Mouse (Mus musculus): ENCODE results near the gene 1700020A23Rik. TPM values are rescaled to one million over a fixed set of nuclear protein-coding genes. Genes with fewer than 3 reads are reported as not detected.
A peak's percentile ranks its signal among the peaks of the same experiment; 100 is the strongest.
"Not testable (repeated sequence)": the region's sequence is repeated elsewhere in the genome, so short reads cannot be mapped to it uniquely, and the experiment has no call there.

The 1700020A23Rik gene
- polyA plus RNA-seq (2015; fragmentation: Nextera tagmentation; extraction: Ambion mirVana), result 0.42 and 0.45 TPM in 2 replicates

DNA sequence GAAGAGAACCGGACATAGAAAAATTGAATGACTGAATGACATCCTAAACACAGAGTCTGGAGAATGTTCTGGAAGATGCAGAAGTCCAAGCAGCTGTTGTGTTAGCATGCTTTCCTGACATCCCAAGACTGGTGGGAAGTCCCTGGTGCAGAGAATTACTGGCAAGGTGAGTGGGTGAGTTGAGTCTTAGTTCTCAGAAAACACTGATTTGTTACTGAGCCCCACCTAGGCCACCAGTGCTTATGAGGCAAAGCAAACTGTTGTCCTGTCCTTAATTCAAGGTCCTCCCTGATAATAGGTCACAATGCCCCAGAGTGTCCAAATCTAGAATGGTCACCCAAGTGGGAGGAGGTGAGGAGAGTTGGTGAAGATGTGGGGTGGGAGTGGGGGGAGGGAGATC is at the start of gene 1700020A23Rik, which contains the start of gene Gm28372:
Gene 1700020A23Rik (plus strand): TSS at position 321 of the 400 bp plus-strand sequence.
Gene Gm28372 (plus strand): TSS at position 301 of the 400 bp plus-strand sequence.
- no peak for ATAC-seq (replicated peaks)
- Histone ChIP-seq H3K4me3 (no peak within 1 kb of the TSS), H3K27ac (replicated peaks) (no peak within 1 kb of the TSS), H3K36me3 (no peaks in the 10 kb centered on the region), H3K9ac (replicated peaks) (no peak within 1 kb of the TSS), H3K9me3 (no peaks in the 10 kb centered on the region), H3K4me1 (no peaks in the 10 kb centered on the region; the same call in 1 of the 2 replicates), H3K27me3 (no peaks in the 10 kb centered on the region), H3K4me2 (replicated peaks) (no peak within 1 kb of the TSS)
- WGBS, result 93% methylated on average over 1 of the region's 1 CpGs

DNA sequence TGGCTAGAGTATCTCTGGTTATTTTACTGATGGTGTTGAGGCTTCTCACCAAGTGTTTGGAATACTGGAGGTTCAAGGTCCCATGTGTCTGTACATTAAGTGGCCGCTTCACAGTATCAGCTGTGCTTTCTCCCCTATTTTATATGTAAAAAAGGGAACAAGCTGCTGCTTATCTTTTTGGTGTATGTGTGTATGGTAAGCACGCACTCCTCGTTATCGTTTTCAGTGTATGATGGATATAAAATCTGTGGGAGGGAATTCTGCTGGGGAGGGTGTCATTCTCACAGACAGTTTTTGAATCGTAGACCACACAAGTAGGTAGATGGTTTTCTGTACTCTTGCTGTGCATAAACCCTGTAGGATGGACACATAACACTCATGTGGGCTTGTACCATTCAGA is 47.5 kb upstream of the 1700020A23Rik start:
- Histone ChIP-seq H3K4me3 (no peak overlapping the region), H3K27ac (replicated peaks) (no peak overlapping the region), H3K4me1 (peaks cover 32% of the 10 kb centered on the region), H3K4me2 (replicated peaks) (no peak overlapping the region), H3K27me3 (peaks cover 13% of the 10 kb centered on the region), H3K9me3 (no peaks in the 10 kb centered on the region), H3K36me3 (no peaks in the 10 kb centered on the region), H3K9ac (replicated peaks) (no peak overlapping the region)
- no peak for ATAC-seq (replicated peaks)
- 87% methylated on average over 5 of the region's 5 CpGs for WGBS

DNA sequence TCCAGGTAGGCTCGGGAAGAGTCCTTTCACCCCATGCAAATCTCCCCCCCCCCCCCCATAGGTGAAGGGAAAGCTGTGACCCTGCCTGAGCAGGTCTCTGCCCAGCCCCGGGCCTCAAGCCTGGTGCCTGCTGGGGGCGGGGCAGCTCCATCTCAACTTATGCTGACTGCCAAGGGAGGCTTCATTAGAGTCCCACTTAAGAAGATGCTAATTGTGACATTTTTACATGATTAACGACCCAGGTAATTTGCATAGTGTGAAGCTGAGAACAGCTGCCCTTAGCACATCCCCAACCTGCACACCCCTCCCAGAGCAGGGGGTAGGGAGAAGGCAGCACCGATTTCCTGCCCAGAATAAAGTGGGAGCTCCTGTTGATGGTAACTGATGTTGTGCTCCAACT is 46.2 kb upstream of the 1700020A23Rik start:
- 6% methylated on average over 5 of the region's 5 CpGs for WGBS
- Histone ChIP-seq H3K9me3 (no peaks in the 10 kb centered on the region), H3K4me2 (replicated peaks) (no peak overlapping the region), H3K27me3 (peaks cover 18% of the 10 kb centered on the region), H3K9ac (replicated peaks) (no peak overlapping the region), H3K4me1 (peaks cover 22% of the 10 kb centered on the region), H3K36me3 (no peaks in the 10 kb centered on the region), H3K4me3 (no peak overlapping the region), H3K27ac (replicated peaks) (no peak overlapping the region)
- ATAC-seq (replicated peaks), result peak; percentile 80

DNA sequence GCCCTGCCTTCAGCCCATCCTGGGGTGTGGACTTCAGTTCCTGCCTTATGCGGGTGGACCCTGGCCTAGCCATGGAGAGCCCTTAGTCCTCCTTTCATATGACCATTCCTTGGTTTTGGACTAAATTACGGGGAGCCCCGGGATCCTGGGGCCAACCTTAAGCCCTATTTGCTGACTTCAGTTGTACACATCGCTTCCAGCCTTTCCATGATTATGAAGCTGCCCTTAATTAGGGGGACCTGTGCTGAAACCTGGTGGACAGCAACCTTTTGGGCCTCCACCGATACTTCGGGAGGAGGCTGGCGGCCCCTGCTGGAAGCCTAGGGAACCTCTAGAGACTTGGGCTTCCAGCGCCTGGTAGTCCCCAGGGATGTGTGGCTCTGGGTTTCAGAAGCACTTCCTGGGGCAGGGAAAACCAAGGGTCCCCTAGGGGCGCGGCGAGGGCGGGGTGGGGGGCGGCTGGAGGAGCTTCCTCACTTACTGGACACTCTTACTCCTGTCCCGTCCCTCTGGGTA is 42.5 kb upstream of the 1700020A23Rik start:
- Histone ChIP-seq H3K27ac (replicated peaks) (no peak overlapping the region), H3K4me2 (replicated peaks) (no peak overlapping the region), H3K9me3 (no peaks in the 10 kb centered on the region), H3K36me3 (no peaks in the 10 kb centered on the region), H3K27me3 (peaks cover 18% of the 10 kb centered on the region), H3K4me3 (no peak overlapping the region), H3K4me1 (peaks cover 20% of the 10 kb centered on the region), H3K9ac (replicated peaks) (no peak overlapping the region)
- ATAC-seq (replicated peaks), result peak; percentile 66; the same call in 1 of the 2 replicates
- WGBS, result 4% methylated on average over 14 of the region's 14 CpGs

DNA sequence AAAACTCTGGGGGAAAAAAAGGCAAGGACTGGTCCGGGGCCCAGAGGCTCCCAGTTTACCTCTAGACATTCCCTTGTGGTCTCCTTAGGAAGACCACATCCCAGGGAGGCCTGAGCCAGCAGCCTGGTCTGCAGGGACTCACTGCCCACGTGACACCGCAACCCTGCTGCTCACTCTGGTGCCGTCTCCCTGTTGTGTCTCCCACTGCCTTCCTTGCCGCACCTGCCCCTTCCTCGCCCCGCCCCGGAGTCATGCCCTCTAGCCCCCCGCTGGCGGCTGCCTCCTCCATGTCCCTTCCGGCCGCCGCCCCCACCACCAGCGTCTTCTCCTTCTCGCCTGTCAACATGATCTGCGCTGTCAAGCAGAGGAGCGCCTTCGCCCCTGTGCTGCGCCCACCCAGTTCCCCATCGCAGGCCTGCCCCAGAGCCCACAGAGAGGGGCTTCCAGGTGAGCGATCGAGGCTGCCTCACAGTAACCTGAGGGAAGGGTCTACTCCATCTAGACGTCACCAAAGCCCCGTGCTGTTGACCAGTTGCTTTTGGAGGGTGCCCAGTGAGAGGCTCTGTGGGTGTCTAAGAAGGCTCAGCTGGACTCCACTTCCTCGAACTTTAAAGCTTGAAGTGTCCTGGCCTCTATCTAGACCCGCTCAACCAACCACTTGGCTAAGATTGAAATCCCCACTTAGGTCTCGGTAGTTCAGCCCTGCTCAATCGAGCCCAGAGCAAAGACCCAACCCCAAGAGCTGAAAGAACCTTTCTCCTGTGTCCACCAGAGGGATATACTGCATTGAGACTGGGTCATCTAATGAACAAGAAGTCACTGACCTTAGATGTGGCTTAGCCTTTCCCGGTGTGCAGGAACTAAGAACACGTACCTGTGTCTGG is 39.6 kb upstream of the 1700020A23Rik start:
- Histone ChIP-seq H3K36me3 (no peaks in the 10 kb centered on the region), H3K9ac (replicated peaks) (no peak overlapping the region), H3K9me3 (no peaks in the 10 kb centered on the region), H3K27ac (replicated peaks) (no peak overlapping the region), H3K4me2 (replicated peaks) (peak overlapping the region; percentile 34), H3K4me3 (peak overlapping the region; percentile 11), H3K4me1 (peaks cover 9% of the 10 kb centered on the region; the same call in 1 of the 2 replicates), H3K27me3 (peaks cover 18% of the 10 kb centered on the region)
- WGBS, result 11% methylated on average over 30 of the region's 30 CpGs
- no peak for ATAC-seq (replicated peaks)

DNA sequence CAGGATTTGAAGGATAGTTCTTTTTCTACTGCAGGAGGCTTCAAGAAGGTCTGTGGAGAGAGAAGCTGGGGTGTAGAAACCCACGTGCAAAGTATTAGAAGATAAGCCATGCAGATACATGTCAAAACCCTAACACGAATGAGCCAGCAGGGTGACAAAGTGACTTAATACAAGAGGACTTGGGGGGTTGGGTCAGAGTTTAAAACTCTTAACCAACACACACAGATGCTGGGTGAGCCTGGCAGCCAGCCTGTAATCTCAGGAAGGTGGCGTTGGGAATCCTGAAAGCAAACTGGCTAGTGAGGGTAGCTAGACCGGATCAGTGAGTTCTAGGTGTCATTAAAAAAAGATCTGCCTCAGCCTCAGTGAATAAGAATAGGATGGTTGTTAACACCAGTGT is 37.7 kb upstream of the 1700020A23Rik start:
- peaks cover 5% of the 10 kb centered on the region; the same call in 1 of the 2 replicates for H3K4me1 ChIP-seq
- no peak overlapping the region for H3K4me2 ChIP-seq (replicated peaks)
- no peaks in the 10 kb centered on the region for H3K36me3 ChIP-seq
- H3K4me3 ChIP-seq, result no peak overlapping the region
- no peak overlapping the region for H3K9ac ChIP-seq (replicated peaks)
- peaks cover 7% of the 10 kb centered on the region for H3K27me3 ChIP-seq
- H3K27ac ChIP-seq (replicated peaks), result no peak overlapping the region
- no peak for ATAC-seq (replicated peaks)
- WGBS, result 76% methylated on average over 4 of the region's 4 CpGs
- H3K9me3 ChIP-seq, result no peaks in the 10 kb centered on the region

DNA sequence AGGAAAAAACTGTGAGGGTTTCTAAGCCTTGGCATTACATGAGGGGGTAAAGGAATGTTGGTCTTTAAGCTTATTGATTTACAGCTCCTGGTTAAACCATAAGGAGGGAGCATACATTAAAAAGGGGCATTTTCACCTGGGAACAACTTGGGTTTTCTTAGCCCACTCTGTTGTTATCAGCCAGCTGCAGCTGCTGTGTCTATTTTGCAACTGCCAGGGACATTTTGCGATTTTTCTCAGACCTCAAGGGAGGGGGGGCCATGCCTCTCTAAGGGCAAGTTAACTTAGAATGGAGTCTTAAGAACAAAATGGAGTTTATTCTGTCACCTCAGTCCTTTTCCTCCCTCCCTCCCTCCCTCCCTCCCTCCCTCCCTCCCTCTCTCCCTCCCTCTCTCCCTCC is 32.0 kb upstream of the 1700020A23Rik start:
- not testable (repeated sequence) for ATAC-seq (replicated peaks); H3K4me3 ChIP-seq; H3K9ac ChIP-seq (replicated peaks); H3K27me3 ChIP-seq; H3K4me1 ChIP-seq; H3K9me3 ChIP-seq; H3K36me3 ChIP-seq; H3K27ac ChIP-seq (replicated peaks); H3K4me2 ChIP-seq (replicated peaks)
- WGBS, result 56% methylated on average over 1 of the region's 1 CpGs

DNA sequence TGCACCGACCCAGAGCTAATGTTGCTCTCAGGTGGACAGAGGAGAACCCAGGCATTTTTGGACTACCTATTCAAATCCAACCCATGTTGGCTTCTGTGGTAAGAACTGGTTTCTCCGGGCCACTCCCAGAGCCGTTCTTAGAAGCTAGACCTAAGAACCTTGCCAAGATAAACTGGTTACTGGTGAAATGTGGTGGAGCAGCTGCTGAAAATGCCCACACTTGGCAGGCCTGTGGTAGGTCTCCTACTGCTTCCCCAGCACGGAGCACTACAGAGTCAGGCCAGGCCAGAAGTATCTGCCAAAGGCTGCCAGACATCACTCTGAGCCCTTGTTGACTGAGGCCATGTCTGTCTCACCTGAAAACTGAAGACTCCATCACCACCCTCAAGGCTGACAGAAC is 30.1 kb upstream of the 1700020A23Rik start:
- no peak for ATAC-seq (replicated peaks)
- WGBS, result 82% methylated on average over 4 of the region's 4 CpGs
- H3K4me2 ChIP-seq (replicated peaks), result no peak overlapping the region
- H3K27me3 ChIP-seq, result no peaks in the 10 kb centered on the region
- no peaks in the 10 kb centered on the region for H3K4me1 ChIP-seq
- no peaks in the 10 kb centered on the region for H3K9me3 ChIP-seq
- H3K9ac ChIP-seq (replicated peaks), result no peak overlapping the region
- H3K36me3 ChIP-seq, result no peaks in the 10 kb centered on the region
- H3K27ac ChIP-seq (replicated peaks), result no peak overlapping the region
- H3K4me3 ChIP-seq, result no peak overlapping the region

DNA sequence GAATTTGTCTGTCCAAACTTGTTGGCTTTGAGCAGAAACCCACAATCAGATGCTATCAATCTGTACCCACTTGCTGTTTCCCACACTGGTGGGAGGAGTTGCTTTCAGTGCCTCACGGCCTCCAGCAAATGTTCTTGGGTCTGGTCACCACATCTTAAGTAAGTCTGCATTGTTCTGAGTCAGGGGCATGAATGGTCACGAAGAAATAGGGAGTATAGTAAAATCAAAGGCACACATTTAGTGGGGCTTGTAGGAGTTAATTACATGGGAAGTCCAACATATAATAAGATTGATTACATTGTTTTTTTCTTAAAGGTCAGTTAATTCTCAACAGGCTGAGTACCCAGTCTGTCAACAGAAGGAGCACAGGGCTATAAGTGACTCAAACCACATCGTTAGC is 21.9 kb upstream of the 1700020A23Rik start:
- Histone ChIP-seq H3K9me3 (no peaks in the 10 kb centered on the region), H3K27ac (replicated peaks) (no peak overlapping the region), H3K4me3 (no peak overlapping the region), H3K4me1 (no peaks in the 10 kb centered on the region), H3K27me3 (no peaks in the 10 kb centered on the region), H3K9ac (replicated peaks) (no peak overlapping the region), H3K36me3 (no peaks in the 10 kb centered on the region), H3K4me2 (replicated peaks) (no peak overlapping the region)
- 30% methylated on average over 3 of the region's 3 CpGs for WGBS
- ATAC-seq (replicated peaks), result no peak

DNA sequence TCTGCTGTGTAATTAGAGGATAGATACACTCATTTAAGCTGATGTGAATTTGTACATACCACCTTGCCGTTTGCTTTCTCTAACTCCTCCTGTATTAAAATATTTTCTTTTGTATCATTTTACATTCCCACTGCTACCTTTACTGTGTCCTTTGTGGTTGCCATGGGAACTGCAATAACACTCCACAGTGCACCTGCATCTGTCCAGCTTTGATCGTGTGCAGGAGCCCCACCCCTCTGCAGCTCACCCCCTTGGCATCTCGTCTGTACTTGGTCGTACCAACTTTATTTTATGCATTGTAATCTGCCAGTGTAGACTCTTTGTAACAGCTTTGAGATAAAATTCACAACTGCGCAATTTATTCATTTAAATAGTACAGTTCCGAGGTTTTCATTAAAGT is 21.2 kb upstream of the 1700020A23Rik start:
- 63% methylated on average over 6 of the region's 6 CpGs for WGBS
- ATAC-seq (replicated peaks), result no peak

DNA sequence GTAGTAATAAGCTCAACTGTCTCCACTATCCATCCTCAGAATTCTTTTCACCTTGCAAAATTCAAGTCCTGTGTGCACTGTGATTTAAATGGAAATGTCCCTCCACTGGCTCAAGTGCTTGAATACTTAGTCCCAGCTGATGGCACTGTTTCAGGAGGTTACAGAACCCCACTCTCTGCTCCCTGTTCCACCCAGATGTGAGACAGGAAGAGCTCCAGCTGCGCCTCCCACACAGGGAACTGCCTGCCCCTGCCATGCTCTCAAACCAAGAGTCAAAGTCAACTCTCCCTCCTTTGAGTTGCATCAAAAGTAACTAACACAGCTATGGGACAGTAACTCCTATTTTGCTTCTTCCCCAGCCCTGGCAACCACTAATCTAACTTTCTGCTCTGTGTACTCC is 18.8 kb upstream of the 1700020A23Rik start:
- H3K9me3 ChIP-seq, result no peaks in the 10 kb centered on the region
- H3K27me3 ChIP-seq, result no peaks in the 10 kb centered on the region
- no peak overlapping the region for H3K27ac ChIP-seq (replicated peaks)
- no peaks in the 10 kb centered on the region for H3K36me3 ChIP-seq
- no peaks in the 10 kb centered on the region for H3K4me1 ChIP-seq
- no peak for ATAC-seq (replicated peaks)
- H3K4me3 ChIP-seq, result no peak overlapping the region
- WGBS, result 66% methylated on average over 1 of the region's 1 CpGs
- H3K9ac ChIP-seq (replicated peaks), result no peak overlapping the region
- H3K4me2 ChIP-seq (replicated peaks), result no peak overlapping the region

More for the DNA sequence above, 21.2 kb upstream of the 1700020A23Rik start:
- H3K27me3 ChIP-seq, result no peaks in the 10 kb centered on the region
- H3K36me3 ChIP-seq, result no peaks in the 10 kb centered on the region
- no peak overlapping the region for H3K27ac ChIP-seq (replicated peaks)
- H3K4me2 ChIP-seq (replicated peaks), result no peak overlapping the region
- H3K4me3 ChIP-seq, result no peak overlapping the region
- no peaks in the 10 kb centered on the region for H3K9me3 ChIP-seq
- H3K4me1 ChIP-seq, result no peaks in the 10 kb centered on the region
- H3K9ac ChIP-seq (replicated peaks), result no peak overlapping the region

DNA sequence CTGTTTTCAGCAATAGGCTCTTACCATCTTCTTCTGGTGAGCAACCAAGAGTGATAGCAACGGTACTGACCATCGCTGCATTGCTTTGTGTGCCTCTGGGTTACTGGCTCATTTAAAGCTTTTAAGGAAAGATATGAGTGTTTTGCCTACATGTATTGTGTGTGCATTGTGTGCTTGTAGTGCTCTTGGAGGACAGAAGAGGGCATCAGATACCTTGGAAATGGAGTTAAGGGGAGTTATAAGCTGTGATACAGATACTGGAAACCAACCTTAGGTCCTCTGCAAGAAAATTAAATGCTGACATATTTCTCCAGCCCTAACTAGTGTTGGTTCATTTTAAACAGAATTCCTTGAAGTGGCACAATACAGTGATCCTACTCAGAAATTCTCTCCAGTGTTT is 16.3 kb upstream of the 1700020A23Rik start:
- Histone ChIP-seq H3K9ac (replicated peaks) (no peak overlapping the region), H3K9me3 (no peaks in the 10 kb centered on the region), H3K36me3 (no peaks in the 10 kb centered on the region), H3K27me3 (no peaks in the 10 kb centered on the region), H3K27ac (replicated peaks) (no peak overlapping the region), H3K4me1 (no peaks in the 10 kb centered on the region), H3K4me3 (no peak overlapping the region), H3K4me2 (replicated peaks) (no peak overlapping the region)
- 84% methylated on average over 2 of the region's 2 CpGs for WGBS
- no peak for ATAC-seq (replicated peaks)
